Mouse (Mus musculus) adrenal gland, postnatal 10 days (tissue): Measurements from ENCODE around the gene Fig4. TPM values are rescaled to one million over a fixed set of nuclear protein-coding genes. Genes with fewer than 3 reads are reported as not detected.

ENCODE experiments used
- total RNA-seq, 2 experiments: library from RNA; stranded (reverse); gene quantifications; 2 replicates each; pipeline ENCODE4 v1.2.3; 2021

The Fig4 gene
- total RNA-seq, 2 experiments from 2014 or later, result 13.3 to 16.4 TPM

Other genes starting within 250 kb of the Fig4 start
- gene Gpr6, start 231.0 kb downstream of the Fig4 start, total RNA-seq, result not detected
- gene Ak9, start 720 bp upstream of the Fig4 start, total RNA-seq, result not detected
- 10 to 100 TPM; 15.5 to 18.9 TPM for gene Zbtb24, start 147.1 kb upstream of the Fig4 start, total RNA-seq
- 10 to 100 TPM; 15.2 to 19.0 TPM for gene Mical1, start 173.1 kb upstream of the Fig4 start, total RNA-seq
- 10 to 100 TPM; 23.6 to 29.0 TPM for gene Smpd2, start 187.1 kb upstream of the Fig4 start, total RNA-seq
- 1 to 10 TPM in 1 of 2 experiments, under 1 TPM in 1; 0.33 to 1.1 TPM for gene Ppil6, start 187.2 kb upstream of the Fig4 start, total RNA-seq
- gene Cd164, start 216.2 kb upstream of the Fig4 start, total RNA-seq, result 100 to 1,000 TPM; 181 to 183 TPM